Mouse (Mus musculus) cortical plate, adult 2 months (tissue): ENCODE data around the gene Osbp2.

Experiments used
- CTCF ChIP-seq: fragments of 200-500 bp; IDR thresholded peaks from 2 replicates; pipeline ENCODE4 v1.5.1; 2011; ENCODE audit warnings: mild to moderate bottlenecking, control low read depth, low read length; ENCODE audit not compliant: insufficient read depth; ENCODE audit errors: extremely low read depth
- POLR2A ChIP-seq: fragments of 200-500 bp; IDR thresholded peaks from 2 replicates; pipeline ENCODE4 v1.6.1; 2011; ENCODE audit warnings: mild to moderate bottlenecking, low read length, control low read depth; ENCODE audit not compliant: insufficient read depth; ENCODE audit errors: extremely low read depth

GRCm38 (mm10) chr11:3850315-3850614, 13.4 kb downstream of the Osbp2 start:
- TF ChIP-seq CTCF (no peak), POLR2A (no peak)
